Mouse (Mus musculus): Measurements from ENCODE around the gene Defa36. TPM values are rescaled to one million over a fixed set of nuclear protein-coding genes. Genes with fewer than 3 reads are reported as not detected.
"Not testable (repeated sequence)": the region's sequence is repeated elsewhere in the genome, so short reads cannot be mapped to it uniquely, and the experiment has no call there.

The Defa36 gene
- polyA plus RNA-seq (2015; fragmentation: Nextera tagmentation; extraction: Ambion mirVana): not detected in 2 replicates

GRCm38 (mm10) chr8:21427111-21427510 lies at the start of gene Defa36:
TSS of gene Defa36 (plus strand) at chr8:21427411.
- not testable (repeated sequence) for H3K36me3 ChIP-seq (replicated peaks; ENCODE audit: insufficient read depth, low read length); H3K9ac ChIP-seq (replicated peaks); H3K27me3 ChIP-seq (ENCODE audit: insufficient read depth, low read length); H3K4me2 ChIP-seq (ENCODE audit: low read depth, low read length); H3K9me3 ChIP-seq (ENCODE audit: low read length); ATAC-seq; H3K4me1 ChIP-seq (ENCODE audit: insufficient read depth); H3K4me3 ChIP-seq (ENCODE audit: low read depth, low read length); H3K27ac ChIP-seq (ENCODE audit: low read depth); DNase-seq
- no CpG with 5 or more reads among the region's 1 CpGs for WGBS (ENCODE audit: insufficient replicate concordance)

GRCm38 (mm10) chr8:21378215-21378614 lies 49.0 kb upstream of the Defa36 start, which contains the start of gene Defa2:
TSS of gene Defa2 (plus strand) at chr8:21378515.
- DNase-seq; ATAC-seq; H3K4me1 ChIP-seq (ENCODE audit: insufficient read depth); H3K36me3 ChIP-seq (replicated peaks; ENCODE audit: insufficient read depth, low read length); H3K9me3 ChIP-seq (ENCODE audit: low read length); H3K4me2 ChIP-seq (ENCODE audit: low read depth, low read length); H3K9ac ChIP-seq (replicated peaks); H3K27me3 ChIP-seq (ENCODE audit: insufficient read depth, low read length); H3K27ac ChIP-seq (ENCODE audit: low read depth); H3K4me3 ChIP-seq (ENCODE audit: low read depth, low read length): not testable (repeated sequence)
- WGBS (ENCODE audit: insufficient replicate concordance): no CpG with 5 or more reads among the region's 2 CpGs

DNA sequence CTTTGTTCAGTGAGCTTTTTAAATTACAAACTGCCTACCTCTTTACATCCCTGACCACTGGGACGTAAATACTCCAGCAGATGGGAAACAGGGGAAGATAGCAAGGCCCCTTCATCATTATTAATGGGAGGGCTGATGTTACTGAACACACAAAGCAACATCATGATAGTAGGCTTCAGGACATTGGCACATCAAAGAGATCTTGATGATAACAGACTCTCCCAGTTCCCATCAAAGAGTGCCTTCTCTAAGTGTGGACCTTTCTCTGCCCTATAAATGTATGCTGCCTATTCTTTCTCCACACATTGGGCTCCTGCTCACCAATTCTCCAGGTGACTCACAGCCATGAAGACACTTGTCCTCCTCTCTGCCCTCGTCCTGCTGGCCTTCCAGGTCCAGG lies 35.7 kb upstream of the Defa36 start, which contains the start of gene Defa33:
TSS of gene Defa33 (plus strand) at position 301 of the 400 bp plus-strand sequence.
- not testable (repeated sequence) for ATAC-seq; H3K36me3 ChIP-seq (replicated peaks; ENCODE audit: insufficient read depth, low read length); H3K27me3 ChIP-seq (ENCODE audit: insufficient read depth, low read length); H3K9me3 ChIP-seq (ENCODE audit: low read length); H3K27ac ChIP-seq (ENCODE audit: low read depth); H3K9ac ChIP-seq (replicated peaks); H3K4me1 ChIP-seq (ENCODE audit: insufficient read depth); H3K4me2 ChIP-seq (ENCODE audit: low read depth, low read length); H3K4me3 ChIP-seq (ENCODE audit: low read depth, low read length); DNase-seq
- WGBS (ENCODE audit: insufficient replicate concordance): no CpG with 5 or more reads among the region's 2 CpGs

- H3K36me3 ChIP-seq (replicated peaks; ENCODE audit: insufficient read depth, low read length); DNase-seq; H3K27ac ChIP-seq (ENCODE audit: low read depth); H3K4me3 ChIP-seq (ENCODE audit: low read depth, low read length); H3K4me1 ChIP-seq (ENCODE audit: insufficient read depth); ATAC-seq; H3K9ac ChIP-seq (replicated peaks); H3K4me2 ChIP-seq (ENCODE audit: low read depth, low read length); H3K9me3 ChIP-seq (ENCODE audit: low read length); H3K27me3 ChIP-seq (ENCODE audit: insufficient read depth, low read length): not testable (repeated sequence)
- no CpG with 5 or more reads among the region's 1 CpGs for WGBS (ENCODE audit: insufficient replicate concordance)
Observed at GRCm38 (mm10) chr8:21456460-21456859, 29.2 kb downstream of the Defa36 start, which contains the start of gene Gm7849. TSS of gene Gm7849 (minus strand) at chr8:21456560.

Other genes with a start within 250 kb of the Defa36 start
- gene Defa31, start 235.8 kb upstream of the Defa36 start, polyA plus RNA-seq (2015; fragmentation: Nextera tagmentation; extraction: Ambion mirVana): not detected in 2 replicates
- not detected in 2 replicates for gene Gm15293, start 225.8 kb upstream of the Defa36 start, polyA plus RNA-seq (2015; fragmentation: Nextera tagmentation; extraction: Ambion mirVana)
- gene Gm15292, start 177.7 kb upstream of the Defa36 start, polyA plus RNA-seq (2015; fragmentation: Nextera tagmentation; extraction: Ambion mirVana): not detected in 2 replicates
- gene Defa27, start 111.9 kb upstream of the Defa36 start, polyA plus RNA-seq (2015; fragmentation: Nextera tagmentation; extraction: Ambion mirVana): not detected in 2 replicates
- gene Defa29, start 100.4 kb upstream of the Defa36 start, polyA plus RNA-seq (2015; fragmentation: Nextera tagmentation; extraction: Ambion mirVana): not detected in 2 replicates
- not detected in 2 replicates for gene Defa2, start 48.9 kb upstream of the Defa36 start, polyA plus RNA-seq (2015; fragmentation: Nextera tagmentation; extraction: Ambion mirVana)
- not detected in 2 replicates for gene Defa33, start 35.6 kb upstream of the Defa36 start, polyA plus RNA-seq (2015; fragmentation: Nextera tagmentation; extraction: Ambion mirVana)
- not detected in 2 replicates for gene Gm7849, start 29.1 kb downstream of the Defa36 start, polyA plus RNA-seq (2015; fragmentation: Nextera tagmentation; extraction: Ambion mirVana)
- not detected in 2 replicates for gene Defa20, start 81.8 kb downstream of the Defa36 start, polyA plus RNA-seq (2015; fragmentation: Nextera tagmentation; extraction: Ambion mirVana)
- gene Defa32, start 101.6 kb downstream of the Defa36 start, polyA plus RNA-seq (2015; fragmentation: Nextera tagmentation; extraction: Ambion mirVana): not detected in 2 replicates
- not detected in 2 replicates for gene Defa37, start 138.0 kb downstream of the Defa36 start, polyA plus RNA-seq (2015; fragmentation: Nextera tagmentation; extraction: Ambion mirVana)
- gene Defa28, start 155.6 kb downstream of the Defa36 start, polyA plus RNA-seq (2015; fragmentation: Nextera tagmentation; extraction: Ambion mirVana): not detected in 2 replicates
- gene Gm7861, start 167.1 kb downstream of the Defa36 start, polyA plus RNA-seq (2015; fragmentation: Nextera tagmentation; extraction: Ambion mirVana): not detected in 2 replicates
- not detected in 2 replicates for gene Defa26, start 190.8 kb downstream of the Defa36 start, polyA plus RNA-seq (2015; fragmentation: Nextera tagmentation; extraction: Ambion mirVana)
- not detected in 2 replicates for gene Defa17, start 228.4 kb downstream of the Defa36 start, polyA plus RNA-seq (2015; fragmentation: Nextera tagmentation; extraction: Ambion mirVana)
- not detected in 2 replicates for gene Defa34, start 238.4 kb downstream of the Defa36 start, polyA plus RNA-seq (2015; fragmentation: Nextera tagmentation; extraction: Ambion mirVana)

All from liver, postnatal 0 days (tissue).